Mouse (Mus musculus) liver, embryonic 14.5 days (tissue): ENCODE data around the gene Fam124a.

Experiments used
- CTCF ChIP-seq: IDR thresholded peaks from 2 replicates; pipeline ENCODE4 v1.5.1; 2016; ENCODE audit warnings: antibody characterized with exemption, low read depth, control low read depth
- EP300 ChIP-seq: IDR thresholded peaks from 2 replicates; pipeline ENCODE4 v1.6.1; 2016; ENCODE audit warnings: antibody characterized with exemption, low read depth

- TF ChIP-seq CTCF (no peak), EP300 (no peak)
These were observed 46.7 kb downstream of the Fam124a start for GRCm38 (mm10) chr14:62602271-62602670.
